ENCODE assay signal across 8 mouse cellular contexts in genomic region chr5:23843674-23844530, GRCm38 (mm10). TPM values are rescaled to one million over a fixed set of nuclear protein-coding genes. Genes with fewer than 3 reads are reported as not detected.
DNase-seq lines count a peak whose midpoint lies in the region; ATAC-seq lines count a peak whose summit lies in the region.

TSS of gene Tomm7 (minus strand) at chr5:23844161.

- H3K4me2 ChIP-seq in hindbrain, embryonic 16.5 days (ENCODE audit: low read length), result peak within 1 kb of the TSS; percentile 66

- no peaks in the 10 kb centered on the region for H3K9me3 ChIP-seq in hindbrain, embryonic 16.5 days (ENCODE audit: control insufficient read depth, low read length)

- peak within 1 kb of the TSS; percentile 82 for H3K27ac ChIP-seq in hindbrain, embryonic 16.5 days (ENCODE audit: low read depth, low read length)
- H3K27ac ChIP-seq in macrophage, result peak within 1 kb of the TSS; percentile 68

- peak within 1 kb of the TSS; percentile 60 for H3K4me3 ChIP-seq in hindbrain, embryonic 16.5 days (ENCODE audit: low read length)
- peak within 1 kb of the TSS; percentile 98 for H3K4me3 ChIP-seq in macrophage (ENCODE audit: inconsistent target)

- peaks cover 17% of the 10 kb centered on the region for H3K4me1 ChIP-seq in hindbrain, embryonic 16.5 days (ENCODE audit: control insufficient read depth, insufficient read depth, low read depth, low read length)

- WGBS in hindbrain, embryonic 16.5 days, result under 1% methylated on average over 44 of the region's 44 CpGs
- WGBS in macrophage (ENCODE audit: missing documents), result under 1% methylated on average over 40 of the region's 44 CpGs

- peaks cover 4% of the 10 kb centered on the region; the same call in 1 of the 2 replicates for H3K36me3 ChIP-seq in hindbrain, embryonic 16.5 days (ENCODE audit: control insufficient read depth, insufficient read depth, low read length)
- H3K36me3 ChIP-seq in macrophage (ENCODE audit: inconsistent target), result peaks cover 7% of the 10 kb centered on the region; the same call in 1 of the 2 replicates

- H3K9ac ChIP-seq in hindbrain, embryonic 16.5 days (ENCODE audit: low read depth, low read length), result peak within 1 kb of the TSS; percentile 78

- peak; percentile 96 for DNase-seq in WW6 (ENCODE audit: low read depth, low spot score)
- DNase-seq in cerebellum, postnatal 4 days (ENCODE audit: low spot score in 2 of 2), result peak; percentile 91 to 96
- peak; percentile 96 for DNase-seq in gastrocnemius, adult 18-20 months (ENCODE audit: low spot score)
- peak; percentile 95 to 96 for DNase-seq in left cerebral cortex, adult 18-20 months (ENCODE audit: low spot score in 2 of 2)
- DNase-seq in right cerebral cortex, adult 18-20 months, result peak; percentile 97
- peak; percentile 91 for DNase-seq in urinary bladder, postnatal 10 days (ENCODE audit: low spot score)

- no peaks in the 10 kb centered on the region for H3K27me3 ChIP-seq in hindbrain, embryonic 16.5 days (replicated peaks; ENCODE audit: control insufficient read depth, insufficient read depth, low read length)

- peaks cover 23% of the 10 kb centered on the region for H3K79me2 ChIP-seq in macrophage (ENCODE audit: inconsistent target)

- peak; percentile 93 for ATAC-seq in hindbrain, embryonic 16.5 days

RNA-seq across cellular contexts. Expression of gene Tomm7, which starts in this region (rescaled TPM):
- total RNA-seq in gastrocnemius, adult 18-20 months (2021), result 10 to 100 TPM; 60.4 to 70.0 TPM
- 75.0 and 76.7 TPM in 2 replicates for polyA plus RNA-seq in hindbrain, embryonic 16.5 days (2015; fragmentation: Nextera tagmentation; extraction: Ambion mirVana)
- 10 to 100 TPM; 83.1 to 86.2 TPM for total RNA-seq in left cerebral cortex, adult 18-20 months (2021)
- 10 to 100 TPM in 1 of 26 experiments, 1 to 10 TPM in 24, under 1 TPM in 1; 0.79 to 12.5 (median 4.1) TPM for total RNA-seq in macrophage (2018; cell fraction: chromatin; rRNA removed)
- total RNA-seq in macrophage (2018; cell fraction: cytosol; rRNA removed), result 10 to 100 TPM; 45.0 to 83.7 (median 64.0) TPM
- total RNA-seq in macrophage (2018; cell fraction: nucleus; rRNA removed), result 10 to 100 TPM in 14 of 26 experiments, 1 to 10 TPM in 12; 4.2 to 15.2 (median 10.2) TPM
- 30.7 to 70.1 TPM (median 68.5 TPM) in 3 replicates for polyA plus RNA-seq in macrophage (2018)

Comparison
In these comparisons a context has a peak if more than half of its experiments do, and no peak if none do; other contexts are left out.
1. Peak in every context shown above with its lines: DNase-seq, ATAC-seq, H3K4me3 ChIP-seq and H3K27ac ChIP-seq.